Mouse (Mus musculus) spleen, adult 2 months (tissue): ENCODE results near the gene Gxylt1.

ENCODE experiments used
- CTCF ChIP-seq: fragments of 200-500 bp; IDR thresholded peaks from 2 replicates; pipeline ENCODE4 v1.5.1; 2011; ENCODE audit warnings: mild to moderate bottlenecking, inconsistent platforms; ENCODE audit not compliant: insufficient read depth, insufficient read length, insufficient replicate concordance; ENCODE audit errors: extremely low read depth
- POLR2A ChIP-seq: fragments of 200-500 bp; IDR thresholded peaks from 2 replicates; pipeline ENCODE4 v1.6.1; 2011; ENCODE audit warnings: low read depth, low read length, inconsistent platforms

DNA sequence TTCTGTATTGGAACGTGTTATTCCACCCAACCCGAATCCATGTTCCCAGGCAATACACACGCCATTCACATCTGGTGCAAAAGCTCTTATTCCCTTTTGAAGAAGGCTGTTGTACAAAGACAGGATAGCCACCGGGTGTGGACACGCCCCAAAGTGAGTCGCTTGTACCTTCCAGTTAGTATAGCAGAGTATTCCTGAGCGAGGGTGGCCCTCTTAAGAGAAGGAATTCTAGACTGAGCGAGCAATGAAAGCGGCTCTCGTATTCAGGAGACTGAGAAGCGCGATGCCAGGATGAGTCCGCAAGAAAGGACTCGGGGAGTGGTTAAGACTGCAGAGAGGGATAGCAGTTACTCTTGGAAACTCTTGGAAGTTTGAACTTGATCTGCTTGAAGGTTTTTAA, 1.3 kb upstream of the Gxylt1 start:
- TF ChIP-seq CTCF (no peak), POLR2A (no peak)
